Mouse (Mus musculus): ENCODE measurements around the gene Cdk5r1. TPM values are rescaled to one million over a fixed set of nuclear protein-coding genes. Genes with fewer than 3 reads are reported as not detected.
A peak's percentile ranks its signal among the peaks of the same experiment; 100 is the strongest.

Gene Cdk5r1
- total RNA-seq, 2 experiments from 2014 or later, result 327 to 329 TPM

- no peak for DNase-seq (ENCODE audit: extremely low spot score in 1 of 2, low spot score in 2 of 2)
- intact Hi-C loops (cut with DNase I), result loop anchor here (5.0 kb wide), 1 partner anchor 83 kb away; no protein-coding TSS in a partner anchor
These were observed 2.0 kb downstream of the Cdk5r1 start for GRCm38 (mm10) chr11:80478694-80479412.

- DNase-seq (ENCODE audit: extremely low spot score in 1 of 2, low spot score in 2 of 2), result no peak
- intact Hi-C loops (cut with DNase I), result loop anchor here (5.0 kb wide), 1 partner anchor 83 kb away; no protein-coding TSS in a partner anchor
These were observed 2.6 kb downstream of the Cdk5r1 start for GRCm38 (mm10) chr11:80479425-80479824.

GRCm38 (mm10) chr11:80479906-80480866, 3.4 kb downstream of the Cdk5r1 start:
- no peak for DNase-seq (ENCODE audit: extremely low spot score in 1 of 2, low spot score in 2 of 2)
- intact Hi-C loops (cut with DNase I), result loop anchor here (2.0 to 5.0 kb wide), 5 partner anchors 25 to 122 kb away; no protein-coding TSS in a partner anchor

GRCm38 (mm10) chr11:80481409-80482050, 4.7 kb downstream of the Cdk5r1 start:
- DNase-seq (ENCODE audit: extremely low spot score in 1 of 2, low spot score in 2 of 2), result peak in 1 of 2 experiments; percentile 30
- intact Hi-C loops (cut with DNase I), result loop anchor here (2.0 to 5.0 kb wide), 4 partner anchors 23 to 121 kb away; no protein-coding TSS in a partner anchor

GRCm38 (mm10) chr11:80482347-80482746, 5.5 kb downstream of the Cdk5r1 start:
- DNase-seq (ENCODE audit: extremely low spot score in 1 of 2, low spot score in 2 of 2), result peak in 1 of 2 experiments; percentile 28
- intact Hi-C loops (cut with DNase I), result loop anchor here (5.0 kb wide), 3 partner anchors 35 to 120 kb away; no protein-coding TSS in a partner anchor

- peak in 1 of 2 experiments; percentile 45 for DNase-seq (ENCODE audit: extremely low spot score in 1 of 2, low spot score in 2 of 2)
- intact Hi-C loops (cut with DNase I), result loop anchor here (5.0 kb wide), 3 partner anchors 34 to 119 kb away; no protein-coding TSS in a partner anchor
These were observed 6.1 kb downstream of the Cdk5r1 start for GRCm38 (mm10) chr11:80482921-80483320.

GRCm38 (mm10) chr11:80483536-80484067, 6.8 kb downstream of the Cdk5r1 start:
- no peak for DNase-seq (ENCODE audit: extremely low spot score in 1 of 2, low spot score in 2 of 2)
- intact Hi-C loops (cut with DNase I), result loop anchor here (5.0 kb wide), 3 partner anchors 34 to 119 kb away; no protein-coding TSS in a partner anchor

- intact Hi-C loops (cut with DNase I), result loop anchor here (5.0 kb wide), 3 partner anchors 33 to 118 kb away; no protein-coding TSS in a partner anchor
- peak; percentile 83 to 87 for DNase-seq (ENCODE audit: extremely low spot score in 1 of 2, low spot score in 2 of 2)
These were observed 7.5 kb downstream of the Cdk5r1 start for GRCm38 (mm10) chr11:80484191-80484791.

- peak in 1 of 2 experiments; percentile 49 for DNase-seq (ENCODE audit: extremely low spot score in 1 of 2, low spot score in 2 of 2)
- intact Hi-C loops (cut with DNase I), result no loop called here
These were observed 8.3 kb downstream of the Cdk5r1 start for GRCm38 (mm10) chr11:80485120-80485551.

- intact Hi-C loops (cut with DNase I), result no loop called here
- peak in 1 of 2 experiments; percentile 59 for DNase-seq (ENCODE audit: extremely low spot score in 1 of 2, low spot score in 2 of 2)
These were observed 8.9 kb downstream of the Cdk5r1 start for GRCm38 (mm10) chr11:80485622-80486206.

GRCm38 (mm10) chr11:80487904-80488587, 11.2 kb downstream of the Cdk5r1 start:
- intact Hi-C loops (cut with DNase I), result no loop called here
- DNase-seq (ENCODE audit: extremely low spot score in 1 of 2, low spot score in 2 of 2), result no peak

GRCm38 (mm10) chr11:80489172-80489881, 12.5 kb downstream of the Cdk5r1 start:
- DNase-seq (ENCODE audit: extremely low spot score in 1 of 2, low spot score in 2 of 2), result peak in 1 of 2 experiments; percentile 70
- intact Hi-C loops (cut with DNase I), result no loop called here

- DNase-seq (ENCODE audit: extremely low spot score in 1 of 2, low spot score in 2 of 2), result no peak
- intact Hi-C loops (cut with DNase I), result no loop called here
These were observed 13.0 kb downstream of the Cdk5r1 start for GRCm38 (mm10) chr11:80489882-80490196.

GRCm38 (mm10) chr11:80490831-80491230, 14.0 kb downstream of the Cdk5r1 start:
- no peak for DNase-seq (ENCODE audit: extremely low spot score in 1 of 2, low spot score in 2 of 2)
- intact Hi-C loops (cut with DNase I), result no loop called here

GRCm38 (mm10) chr11:80493186-80493585, 16.4 kb downstream of the Cdk5r1 start:
- intact Hi-C loops (cut with DNase I), result no loop called here
- no peak for DNase-seq (ENCODE audit: extremely low spot score in 1 of 2, low spot score in 2 of 2)

- intact Hi-C loops (cut with DNase I), result no loop called here
- no peak for DNase-seq (ENCODE audit: extremely low spot score in 1 of 2, low spot score in 2 of 2)
These were observed 18.0 kb downstream of the Cdk5r1 start for GRCm38 (mm10) chr11:80494852-80495251.

GRCm38 (mm10) chr11:80495972-80496371, 19.1 kb downstream of the Cdk5r1 start:
- no peak for DNase-seq (ENCODE audit: extremely low spot score in 1 of 2, low spot score in 2 of 2)
- intact Hi-C loops (cut with DNase I), result no loop called here

Data from left cerebral cortex, postnatal 10 days (tissue).